Mouse (Mus musculus) urinary bladder, adult 18-20 months (tissue): ENCODE data around the gene Kank3.

Source experiments
- DNase-seq, 2 experiments: peaks; one replicate each; pipeline ENCODE4 v3.0.0; 2022; ENCODE audit warnings: low spot score in 2 of 2, mixed read lengths in 2 of 2

Gene Kank3

GRCm38 (mm10) chr17:33810334-33811141 lies at the start of gene Kank3:
Gene Kank3 (plus strand): TSS chr17:33810519.
- peak; percentile 88 to 92 for DNase-seq

GRCm38 (mm10) chr17:33766389-33766788 lies 43.9 kb upstream of the Kank3 start:
- DNase-seq: no peak

- DNase-seq: no peak
Measured at GRCm38 (mm10) chr17:33771617-33772016, 38.7 kb upstream of the Kank3 start.

- no peak for DNase-seq
Measured at GRCm38 (mm10) chr17:33773426-33773825, 36.9 kb upstream of the Kank3 start.

GRCm38 (mm10) chr17:33773871-33774572 lies 36.3 kb upstream of the Kank3 start:
- DNase-seq: no peak

GRCm38 (mm10) chr17:33774573-33775155 lies 35.7 kb upstream of the Kank3 start:
- DNase-seq: no peak

GRCm38 (mm10) chr17:33775287-33775686 lies 35.0 kb upstream of the Kank3 start:
- no peak for DNase-seq

GRCm38 (mm10) chr17:33779271-33779966 lies 30.9 kb upstream of the Kank3 start:
- peak; percentile 72 to 93 for DNase-seq

- no peak for DNase-seq
Measured at GRCm38 (mm10) chr17:33779967-33780295, 30.4 kb upstream of the Kank3 start.

GRCm38 (mm10) chr17:33780431-33780830 lies 29.9 kb upstream of the Kank3 start:
- DNase-seq: peak in 1 of 2 experiments; percentile 22

- DNase-seq: peak; percentile 62 to 74
Measured at GRCm38 (mm10) chr17:33781124-33781977, 29.0 kb upstream of the Kank3 start, which contains the start of gene Angptl4. Gene Angptl4 (minus strand): TSS chr17:33781830.

- DNase-seq: no peak
Measured at GRCm38 (mm10) chr17:33782067-33782466, 28.3 kb upstream of the Kank3 start.

- peak; percentile 78 to 84 for DNase-seq
Measured at GRCm38 (mm10) chr17:33783408-33783807, 26.9 kb upstream of the Kank3 start.

- no peak for DNase-seq
Measured at GRCm38 (mm10) chr17:33784939-33785338, 25.4 kb upstream of the Kank3 start.

- no peak for DNase-seq
Measured at GRCm38 (mm10) chr17:33786375-33786774, 23.9 kb upstream of the Kank3 start.

GRCm38 (mm10) chr17:33788732-33789131 lies 21.6 kb upstream of the Kank3 start:
- no peak for DNase-seq

- no peak for DNase-seq
Measured at GRCm38 (mm10) chr17:33798306-33798705, 12.0 kb upstream of the Kank3 start.

- DNase-seq: no peak
Measured at GRCm38 (mm10) chr17:33799277-33799676, 11.0 kb upstream of the Kank3 start.

GRCm38 (mm10) chr17:33802221-33802620 lies 8.1 kb upstream of the Kank3 start:
- DNase-seq: no peak

- no peak for DNase-seq
Measured at GRCm38 (mm10) chr17:33804205-33804604, 6.1 kb upstream of the Kank3 start.

GRCm38 (mm10) chr17:33804745-33805144 lies 5.6 kb upstream of the Kank3 start:
- no peak for DNase-seq
